Mouse (Mus musculus) hindbrain, embryonic 15.5 days (tissue): ENCODE measurements at regions not wholly inside any gene's neighbourhood (a gene's known extent, or its start where the extent isn't known, plus 50 kb on each side); places are given as distances from the start of the nearest gene placed in this dataset.
"Not testable (repeated sequence)": the region's sequence is repeated elsewhere in the genome, so short reads cannot be mapped to it uniquely, and the experiment has no call there.

Experiments
- ATAC-seq: fragments of 200-750 bp; cut with Nextera tagmentation; 2 replicates; pipeline ENCODE4 v1.8.0; 2017; ENCODE audit warnings: low read depth, moderate number of reproducible peaks, moderate TSS enrichment; ENCODE audit not compliant: low FRiP score
- H3K27ac ChIP-seq: fragments of 300-500 bp; sonication (generic); replicated peaks from 2 replicates; pipeline ENCODE4 v1.5.1; 2015; ENCODE audit warnings: mild to moderate bottlenecking, inconsistent platforms
- H3K27me3 ChIP-seq: fragments of 300-500 bp; sonication (generic); 2 replicates; pipeline ENCODE4 v1.6.1; 2015; ENCODE audit warnings: control low read depth, inconsistent platforms
- H3K36me3 ChIP-seq: fragments of 300-500 bp; sonication (generic); 2 replicates; pipeline ENCODE4 v1.6.1; 2015; ENCODE audit warnings: control low read depth, inconsistent platforms
- H3K4me1 ChIP-seq: fragments of 300-500 bp; sonication (generic); replicated peaks from 2 replicates; pipeline ENCODE4 v1.6.1; 2015; ENCODE audit warnings: control low read depth, inconsistent platforms
- H3K4me2 ChIP-seq: fragments of 300-500 bp; sonication (generic); 2 replicates; pipeline ENCODE4 v1.6.1; 2015; ENCODE audit warnings: moderate library complexity, mild to moderate bottlenecking, inconsistent platforms
- H3K4me3 ChIP-seq: fragments of 300-500 bp; sonication (generic); 2 replicates; pipeline ENCODE4 v1.5.1; 2015; ENCODE audit warnings: mild to moderate bottlenecking, inconsistent platforms
- H3K9ac ChIP-seq: fragments of 300-500 bp; sonication (generic); 2 replicates; pipeline ENCODE4 v1.6.1; 2015; ENCODE audit warnings: inconsistent platforms
- H3K9me3 ChIP-seq: fragments of 300-500 bp; sonication (generic); 2 replicates; pipeline ENCODE4 v1.6.1; 2016; ENCODE audit warnings: control low read depth, inconsistent platforms
- WGBS: fragments of 180-500 bp; shearing (Covaris S2); methylation state at CpG from one replicate; pipeline ENCODE4 v1.1.7; 2015; 5-methylcytosine and 5-hydroxymethylcytosine counted together

DNA sequence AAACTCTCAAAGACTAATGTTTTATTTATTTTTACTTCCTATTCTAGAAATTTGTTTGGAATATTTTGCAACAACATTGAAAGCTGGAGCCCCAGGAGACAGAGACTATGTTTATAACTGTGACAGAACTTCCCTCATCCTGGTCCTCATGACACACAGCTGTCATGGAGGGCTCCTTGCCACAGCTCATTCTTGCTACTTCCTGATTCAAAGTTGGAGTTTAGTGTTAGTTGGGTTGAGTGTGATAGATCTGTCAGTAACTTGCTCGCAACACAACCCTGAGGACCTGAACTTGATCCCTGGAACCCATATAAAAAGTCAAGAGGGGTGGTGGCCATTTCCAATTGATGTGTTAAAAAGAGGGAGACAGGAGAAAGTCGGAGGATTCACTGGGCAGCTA lies 328.3 kb upstream of the Nox3 start:
- no peaks in the 10 kb centered on the region for H3K36me3 ChIP-seq
- H3K27me3 ChIP-seq, result no peaks in the 10 kb centered on the region
- no peak overlapping the region for H3K4me2 ChIP-seq
- H3K27ac ChIP-seq, result no peak overlapping the region
- H3K4me3 ChIP-seq, result no peak overlapping the region
- ATAC-seq, result no peak
- no peaks in the 10 kb centered on the region for H3K4me1 ChIP-seq
- 73% methylated on average over 2 of the region's 2 CpGs for WGBS
- no peak overlapping the region for H3K9ac ChIP-seq
- no peaks in the 10 kb centered on the region for H3K9me3 ChIP-seq

DNA sequence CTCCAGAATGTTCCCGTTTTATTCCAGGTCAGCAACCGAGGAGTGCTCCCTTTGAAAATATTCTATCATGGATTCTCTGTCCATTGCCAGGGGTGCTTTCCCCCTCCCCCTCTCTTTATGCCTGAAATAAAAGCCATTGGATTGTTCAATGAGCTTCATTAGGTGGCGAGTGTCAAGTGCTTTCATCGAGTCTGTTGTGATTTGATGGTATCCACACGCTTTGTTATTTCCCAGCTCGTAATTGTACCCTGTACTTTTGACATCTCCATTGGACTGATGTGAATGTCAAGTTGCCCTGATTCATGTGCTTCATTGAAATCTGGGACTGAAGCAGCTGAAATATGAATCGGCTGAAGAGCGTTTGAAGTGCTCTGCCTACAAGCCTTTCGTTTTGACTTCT lies 333.1 kb upstream of the Nox3 start:
- no peak overlapping the region for H3K9ac ChIP-seq
- no peaks in the 10 kb centered on the region for H3K36me3 ChIP-seq
- no peak for ATAC-seq
- H3K4me2 ChIP-seq, result no peak overlapping the region
- H3K4me1 ChIP-seq, result no peaks in the 10 kb centered on the region
- 59% methylated on average over 9 of the region's 9 CpGs for WGBS
- H3K9me3 ChIP-seq, result no peaks in the 10 kb centered on the region
- H3K27me3 ChIP-seq, result no peaks in the 10 kb centered on the region
- H3K27ac ChIP-seq, result no peak overlapping the region
- no peak overlapping the region for H3K4me3 ChIP-seq

DNA sequence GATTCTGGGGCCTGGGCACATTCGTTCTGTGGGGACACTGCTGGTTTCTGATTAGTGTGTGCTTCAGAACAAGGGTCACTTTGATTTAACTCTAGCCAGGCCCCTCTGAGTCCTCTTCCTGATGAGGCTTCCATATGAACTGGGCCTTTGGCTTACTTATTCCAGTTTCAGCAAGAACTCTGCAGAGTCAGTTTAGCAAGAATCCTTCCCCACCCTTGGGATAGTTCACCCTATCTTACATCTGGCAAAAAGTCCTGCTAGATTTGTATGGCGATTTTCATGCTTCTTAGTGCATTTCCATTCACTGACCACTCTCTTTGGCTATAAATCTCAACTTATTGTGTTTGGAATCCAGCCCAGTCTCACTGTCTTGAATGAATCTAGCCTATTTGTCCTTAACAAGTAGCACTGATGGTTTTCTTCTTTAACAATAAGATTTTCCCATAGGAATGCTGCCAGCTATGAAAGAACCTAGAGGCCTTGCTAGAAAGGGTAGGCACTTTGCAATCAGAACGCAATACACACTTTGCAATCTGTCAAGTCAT lies 338.8 kb upstream of the Nox3 start:
- no peaks in the 10 kb centered on the region for H3K27me3 ChIP-seq
- H3K27ac ChIP-seq, result no peak overlapping the region
- no peaks in the 10 kb centered on the region for H3K36me3 ChIP-seq
- no peak overlapping the region for H3K4me3 ChIP-seq
- H3K9ac ChIP-seq, result no peak overlapping the region
- WGBS, result 41% methylated on average over 3 of the region's 3 CpGs
- no peaks in the 10 kb centered on the region for H3K4me1 ChIP-seq
- no peak overlapping the region for H3K4me2 ChIP-seq
- ATAC-seq, result no peak
- H3K9me3 ChIP-seq, result no peaks in the 10 kb centered on the region

DNA sequence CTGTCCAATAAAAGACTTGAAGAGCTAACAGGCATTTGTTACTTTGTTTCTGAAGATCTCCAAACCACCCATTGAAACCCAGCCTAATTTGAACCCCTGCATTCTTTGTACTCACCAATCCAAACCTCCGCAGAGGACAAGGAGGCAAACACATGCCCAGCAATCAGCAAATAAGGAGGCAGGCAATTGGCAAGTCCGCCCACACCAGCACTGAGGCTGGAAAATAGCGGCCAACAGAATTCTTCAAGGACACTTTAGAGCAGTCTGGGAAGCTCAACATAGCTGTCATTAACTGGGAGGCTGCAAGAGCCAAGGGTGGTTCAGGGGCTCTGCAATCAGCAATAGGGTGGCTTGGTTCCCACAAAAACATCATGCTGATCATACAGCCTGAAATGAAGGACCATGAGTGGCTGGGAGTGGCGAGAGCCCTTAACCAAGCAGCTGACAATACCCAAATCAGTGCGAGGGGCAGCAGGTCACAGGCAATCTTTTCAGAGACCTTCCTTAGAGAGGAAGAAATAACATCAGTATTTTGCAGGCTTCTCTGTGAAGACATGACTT lies 344.1 kb upstream of the Nox3 start:
- H3K9ac ChIP-seq, result no peak overlapping the region

DNA sequence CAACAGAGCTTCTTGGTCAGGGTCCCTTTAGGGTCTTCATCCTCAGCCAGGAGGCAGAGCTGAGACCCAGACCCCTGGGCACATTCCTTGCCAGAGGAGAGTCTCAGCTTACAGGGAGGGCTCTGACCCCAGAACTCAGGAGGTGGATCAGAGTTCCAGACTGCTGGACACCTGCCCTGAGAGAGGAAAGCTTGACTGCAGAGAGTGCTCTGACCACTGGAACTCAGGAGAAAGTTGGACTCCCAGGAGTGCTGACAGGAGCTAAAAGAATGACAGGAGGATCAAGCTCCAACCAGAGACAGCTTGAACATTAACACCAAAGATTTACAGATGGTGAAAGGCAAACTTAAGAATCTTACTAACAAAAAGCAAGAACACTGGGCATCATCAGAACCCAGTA lies 364.1 kb upstream of the Nox3 start:
- H3K27me3 ChIP-seq, result not testable (repeated sequence)

More for the DNA sequence above, 344.1 kb upstream of the Nox3 start:
- no peak overlapping the region for H3K4me3 ChIP-seq
- 19% methylated on average over 5 of the region's 5 CpGs for WGBS
- peak overlapping the region; percentile 30; the same call in 1 of the 2 replicates for H3K27ac ChIP-seq
- no peaks in the 10 kb centered on the region for H3K27me3 ChIP-seq
- no peak for ATAC-seq
- 0 out of 2 replicates have a peak overlapping the region, but pooled peaks have one; percentile 9 for H3K4me2 ChIP-seq
- no peaks in the 10 kb centered on the region for H3K36me3 ChIP-seq
- no peaks in the 10 kb centered on the region for H3K9me3 ChIP-seq
- peaks cover 6% of the 10 kb centered on the region for H3K4me1 ChIP-seq

DNA sequence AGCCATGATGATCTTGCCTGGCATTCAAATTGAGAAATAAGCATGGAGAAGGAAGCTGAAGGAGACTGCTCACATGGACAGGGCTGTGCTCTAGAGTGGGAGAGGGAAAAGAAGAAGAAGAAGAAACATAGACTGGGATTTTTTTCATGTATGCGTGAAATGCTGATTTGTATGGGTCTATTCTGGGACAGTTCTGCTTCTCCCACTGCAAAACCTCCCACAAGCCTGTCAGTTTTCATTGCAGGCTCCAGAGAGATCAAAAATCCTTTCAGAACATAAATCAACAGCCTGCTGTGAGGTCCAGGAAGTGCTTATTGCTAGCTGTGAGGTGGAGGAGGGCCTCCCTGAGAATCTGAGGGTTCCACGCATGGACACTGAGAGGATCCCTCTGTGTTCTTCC lies 377.3 kb upstream of the Nox3 start:
- Histone ChIP-seq H3K36me3 (no peaks in the 10 kb centered on the region), H3K4me3 (no peak overlapping the region), H3K4me2 (no peak overlapping the region), H3K9ac (no peak overlapping the region), H3K27ac (no peak overlapping the region), H3K27me3 (no peaks in the 10 kb centered on the region), H3K4me1 (no peaks in the 10 kb centered on the region), H3K9me3 (no peaks in the 10 kb centered on the region)
- WGBS, result 57% methylated on average over 2 of the region's 2 CpGs
- ATAC-seq, result no peak

More for the DNA sequence above, 364.1 kb upstream of the Nox3 start:
- H3K9ac ChIP-seq, H3K27ac ChIP-seq, H3K4me2 ChIP-seq, ATAC-seq, H3K36me3 ChIP-seq, H3K9me3 ChIP-seq, H3K4me1 ChIP-seq, H3K4me3 ChIP-seq: not testable (repeated sequence)

DNA sequence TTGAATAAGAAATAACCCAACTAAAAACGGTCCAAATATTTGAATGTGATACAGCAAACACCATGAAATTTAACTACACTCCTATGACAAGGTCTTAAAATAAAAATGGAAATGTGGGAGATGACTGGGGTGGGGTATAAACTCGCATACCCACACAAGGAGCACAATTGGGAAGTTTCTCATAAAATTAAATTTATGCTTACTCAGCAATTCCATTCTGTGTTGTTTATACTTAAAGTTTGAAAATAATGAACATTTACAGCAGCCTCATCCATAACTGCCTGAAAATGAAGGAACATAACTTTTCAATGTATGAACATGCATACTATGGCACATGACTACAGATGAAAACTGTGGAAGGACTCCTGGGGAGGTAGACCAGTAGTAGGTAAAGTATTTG lies 384.5 kb upstream of the Nox3 start:
- Histone ChIP-seq H3K4me2 (no peak overlapping the region), H3K9me3 (no peaks in the 10 kb centered on the region), H3K9ac (no peak overlapping the region), H3K36me3 (no peaks in the 10 kb centered on the region), H3K4me3 (no peak overlapping the region), H3K4me1 (no peaks in the 10 kb centered on the region), H3K27me3 (no peaks in the 10 kb centered on the region), H3K27ac (no peak overlapping the region)
- 89% methylated on average over 2 of the region's 2 CpGs for WGBS
- no peak for ATAC-seq

DNA sequence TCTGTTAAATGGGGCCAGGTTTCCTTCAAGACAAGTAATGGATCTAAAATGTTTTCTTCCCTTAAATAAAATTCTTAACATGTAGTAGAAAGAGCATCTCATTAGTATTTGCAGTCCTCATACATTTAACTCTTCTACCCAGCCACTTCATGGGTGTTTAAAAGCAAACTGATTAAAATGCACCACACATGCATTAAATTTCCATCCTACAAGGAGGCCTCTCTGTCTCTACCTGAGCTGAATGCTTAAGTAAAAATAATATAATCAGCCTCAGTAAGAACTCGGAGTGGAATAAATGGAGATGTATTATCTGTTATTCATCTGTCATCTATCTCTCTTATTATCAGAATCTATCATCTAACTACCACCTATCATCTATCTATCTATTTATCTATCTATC lies 398.6 kb upstream of the Nox3 start:
- Histone ChIP-seq H3K9ac (no peak overlapping the region), H3K27ac (no peak overlapping the region), H3K27me3 (no peaks in the 10 kb centered on the region), H3K36me3 (no peaks in the 10 kb centered on the region), H3K4me1 (no peaks in the 10 kb centered on the region), H3K9me3 (no peaks in the 10 kb centered on the region), H3K4me2 (no peak overlapping the region), H3K4me3 (no peak overlapping the region)
- WGBS, result 41% methylated on average over 1 of the region's 1 CpGs
- no peak for ATAC-seq

DNA sequence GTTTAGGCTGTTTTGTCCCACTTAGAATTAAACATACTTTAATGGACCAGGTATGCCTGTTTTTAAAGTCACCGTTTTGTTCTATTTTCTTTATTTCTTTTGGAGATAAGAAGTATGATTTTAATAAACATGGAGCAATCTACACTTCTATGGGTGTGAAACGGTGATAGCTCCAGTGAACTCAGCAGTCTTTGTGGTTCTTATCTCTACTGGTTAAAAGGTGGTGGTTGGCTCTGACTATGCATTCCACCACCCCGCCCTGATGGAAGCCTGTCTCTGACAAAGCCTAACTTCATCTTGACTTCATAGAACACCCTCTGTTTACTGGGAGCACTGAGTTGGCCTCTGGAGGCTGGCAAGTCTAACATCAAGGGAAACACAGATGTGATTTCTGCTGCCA lies 407.3 kb upstream of the Nox3 start:
- 91% methylated on average over 3 of the region's 3 CpGs for WGBS
- H3K9me3 ChIP-seq, result no peaks in the 10 kb centered on the region
- no peak overlapping the region for H3K4me2 ChIP-seq
- H3K9ac ChIP-seq, result no peak overlapping the region
- no peaks in the 10 kb centered on the region for H3K36me3 ChIP-seq
- H3K27ac ChIP-seq, result no peak overlapping the region
- no peaks in the 10 kb centered on the region for H3K27me3 ChIP-seq
- H3K4me3 ChIP-seq, result no peak overlapping the region
- no peak for ATAC-seq
- no peaks in the 10 kb centered on the region for H3K4me1 ChIP-seq

DNA sequence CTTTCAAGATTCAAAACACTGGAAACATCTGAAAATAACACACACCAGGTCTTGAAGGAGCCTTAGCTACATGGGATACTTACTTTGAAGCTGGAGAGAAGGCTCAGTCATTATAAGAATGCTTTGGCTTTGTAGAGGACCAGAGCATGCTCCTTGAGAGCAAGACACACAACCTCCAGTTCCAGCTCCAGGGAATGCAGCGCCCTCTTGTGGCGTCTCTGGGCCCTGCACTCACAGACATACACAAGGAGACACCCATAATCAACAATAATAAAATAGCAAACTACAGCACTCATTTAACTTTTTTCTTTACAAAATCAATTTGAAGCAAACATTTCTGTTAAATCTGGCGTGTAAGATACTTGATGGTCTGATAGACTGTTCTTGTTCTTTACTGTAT lies 413.2 kb upstream of the Nox3 start:
- Histone ChIP-seq H3K4me2 (no peak overlapping the region), H3K4me1 (no peaks in the 10 kb centered on the region), H3K27me3 (no peaks in the 10 kb centered on the region), H3K4me3 (no peak overlapping the region), H3K36me3 (no peaks in the 10 kb centered on the region), H3K9me3 (no peaks in the 10 kb centered on the region), H3K27ac (no peak overlapping the region), H3K9ac (no peak overlapping the region)
- no peak for ATAC-seq
- 51% methylated on average over 3 of the region's 3 CpGs for WGBS

DNA sequence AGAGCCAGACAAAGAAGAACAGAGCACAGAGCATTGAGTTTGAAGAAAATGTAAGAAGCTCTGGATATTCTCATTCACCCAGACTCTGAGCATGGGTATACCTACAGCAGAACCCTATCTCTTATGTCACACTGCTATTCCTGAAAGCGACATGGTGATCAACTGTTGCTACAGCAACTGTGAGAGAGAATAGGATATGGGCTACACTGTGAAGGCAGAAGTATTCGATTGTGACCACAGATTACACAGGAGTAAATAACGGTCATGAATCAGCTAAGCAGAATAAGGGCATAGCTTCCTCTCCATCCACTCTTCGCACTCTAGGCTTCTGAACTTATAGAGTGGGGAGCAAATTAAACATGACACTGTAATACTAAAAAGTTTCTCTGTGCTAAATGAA lies 417.0 kb upstream of the Nox3 start:
- Histone ChIP-seq H3K4me3 (no peak overlapping the region), H3K36me3 (no peaks in the 10 kb centered on the region), H3K9me3 (no peaks in the 10 kb centered on the region), H3K9ac (no peak overlapping the region), H3K4me2 (no peak overlapping the region), H3K27me3 (no peaks in the 10 kb centered on the region), H3K27ac (no peak overlapping the region), H3K4me1 (no peaks in the 10 kb centered on the region)
- no peak for ATAC-seq
- 82% methylated on average over 4 of the region's 4 CpGs for WGBS

DNA sequence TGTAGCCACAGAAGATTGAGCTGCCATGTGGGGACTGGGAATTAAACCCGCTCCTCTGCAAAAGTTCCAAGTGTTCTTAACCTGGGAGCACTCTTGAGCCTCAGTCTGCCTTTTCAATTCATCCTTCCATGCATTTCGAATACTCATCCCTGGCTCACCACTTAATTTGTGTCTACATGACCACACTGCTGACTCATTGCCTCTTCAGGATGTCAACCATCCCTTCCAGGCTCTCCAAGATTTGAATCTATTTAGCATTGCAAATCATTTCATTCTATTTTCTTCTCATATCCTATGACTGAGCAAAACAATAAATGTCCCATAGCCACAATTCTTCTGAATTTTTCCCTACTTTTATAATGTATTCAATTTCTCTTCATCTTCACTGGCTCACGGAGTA lies 420.4 kb upstream of the Nox3 start:
- no peaks in the 10 kb centered on the region for H3K9me3 ChIP-seq
- no peak overlapping the region for H3K4me3 ChIP-seq
- no peaks in the 10 kb centered on the region for H3K4me1 ChIP-seq
- H3K27ac ChIP-seq, result no peak overlapping the region
- 92% methylated on average over 3 of the region's 3 CpGs for WGBS
- no peaks in the 10 kb centered on the region for H3K27me3 ChIP-seq
- no peak for ATAC-seq
- no peak overlapping the region for H3K4me2 ChIP-seq
- H3K36me3 ChIP-seq, result no peaks in the 10 kb centered on the region
- no peak overlapping the region for H3K9ac ChIP-seq

DNA sequence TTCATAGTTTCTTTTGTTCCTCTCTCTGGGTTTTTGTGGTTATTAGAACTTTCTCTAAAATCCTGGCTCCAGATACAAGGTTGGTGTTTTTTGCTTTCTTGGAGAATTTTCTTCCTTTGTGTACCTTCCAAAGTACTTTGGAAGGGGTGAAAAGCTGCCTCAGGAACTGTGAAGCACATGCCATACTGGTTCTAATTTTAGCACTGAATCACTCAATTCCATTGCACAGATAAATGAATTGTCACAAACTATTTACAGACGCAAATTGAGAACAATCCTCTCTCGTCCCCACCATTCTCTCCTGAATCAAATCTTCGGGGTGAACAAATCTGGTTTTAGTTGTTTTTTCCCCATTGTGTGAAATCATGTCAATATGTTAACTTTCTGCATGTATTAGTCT lies 437.6 kb upstream of the Nox3 start:
- H3K4me3 ChIP-seq, result no peak overlapping the region
- no peak overlapping the region for H3K4me2 ChIP-seq
- no peaks in the 10 kb centered on the region for H3K27me3 ChIP-seq
- no peaks in the 10 kb centered on the region for H3K36me3 ChIP-seq
- no peak overlapping the region for H3K27ac ChIP-seq
- ATAC-seq, result no peak
- no peaks in the 10 kb centered on the region for H3K9me3 ChIP-seq
- no peak overlapping the region for H3K9ac ChIP-seq
- H3K4me1 ChIP-seq, result no peaks in the 10 kb centered on the region
- WGBS, result 55% methylated on average over 3 of the region's 3 CpGs
